Mouse (Mus musculus) intestine, embryonic 14.5 days (tissue): ENCODE data around the gene Prr36. TPM values are rescaled to one million over a fixed set of nuclear protein-coding genes. Genes with fewer than 3 reads are reported as not detected.

ENCODE experiments used
- ATAC-seq: fragments of 200-750 bp; cut with Nextera tagmentation; replicated peaks from 2 replicates; pipeline ENCODE4 v1.8.0; 2017; ENCODE audit warnings: low read depth, moderate number of reproducible peaks, moderate TSS enrichment, moderate library complexity; ENCODE audit not compliant: low FRiP score, low TSS enrichment
- DNase-seq: peaks from one replicate; pipeline ENCODE4 v3.0.0-alpha.2; 2018; ENCODE audit warnings: low spot score
- H3K27ac ChIP-seq: fragments of 300-500 bp; sonication (generic); 2 replicates; pipeline ENCODE4 v1.5.1; 2014; ENCODE audit warnings: low read depth, mild to moderate bottlenecking, control low read depth
- H3K27me3 ChIP-seq: fragments of 300-500 bp; sonication (generic); replicated peaks from 2 replicates; pipeline ENCODE4 v1.6.1; 2014; ENCODE audit warnings: low read length, control low read depth; ENCODE audit not compliant: control insufficient read depth, insufficient read depth
- H3K36me3 ChIP-seq: fragments of 300-500 bp; sonication (generic); 2 replicates; pipeline ENCODE4 v1.6.1; 2014; ENCODE audit warnings: low read length, control low read depth; ENCODE audit not compliant: control insufficient read depth, insufficient read depth
- H3K4me1 ChIP-seq: fragments of 300-500 bp; sonication (generic); replicated peaks from 2 replicates; pipeline ENCODE4 v1.6.1; 2014; ENCODE audit warnings: low read length, control low read depth, mixed read lengths; ENCODE audit not compliant: control insufficient read depth, insufficient read depth
- H3K4me2 ChIP-seq: fragments of 300-500 bp; sonication (generic); 2 replicates; pipeline ENCODE4 v1.6.1; 2014; ENCODE audit warnings: low read length
- H3K4me3 ChIP-seq: fragments of 300-500 bp; sonication (generic); 2 replicates; pipeline ENCODE4 v1.5.1; 2014; ENCODE audit warnings: low read depth, low read length, control low read depth, mixed read lengths
- H3K9ac ChIP-seq: fragments of 300-500 bp; sonication (generic); 2 replicates; pipeline ENCODE4 v1.6.1; 2014; ENCODE audit warnings: mild to moderate bottlenecking, low read length
- H3K9me3 ChIP-seq: fragments of 300-500 bp; sonication (generic); 2 replicates; pipeline ENCODE4 v1.6.1; 2016; ENCODE audit warnings: low read length, control low read depth; ENCODE audit not compliant: control insufficient read depth
- WGBS: fragments of 180-500 bp; shearing (Covaris S2); extraction: QIAGEN DNeasy Blood & Tissue Kit; methylation state at CpG from one replicate; pipeline ENCODE4 v1.1.7; 2014; 5-methylcytosine and 5-hydroxymethylcytosine counted together
- polyA plus RNA-seq: library from polyadenylated mRNA; unstranded; fragments of >200 nt; fragmentation: Nextera tagmentation; extraction: Ambion mirVana; gene quantifications from 2 replicates; pipeline ENCODE4 v1.2.1, GENCODE M21; 2014

Gene Prr36
- polyA plus RNA-seq, 1 experiment from 2014 or later: 5.4 TPM

DNA sequence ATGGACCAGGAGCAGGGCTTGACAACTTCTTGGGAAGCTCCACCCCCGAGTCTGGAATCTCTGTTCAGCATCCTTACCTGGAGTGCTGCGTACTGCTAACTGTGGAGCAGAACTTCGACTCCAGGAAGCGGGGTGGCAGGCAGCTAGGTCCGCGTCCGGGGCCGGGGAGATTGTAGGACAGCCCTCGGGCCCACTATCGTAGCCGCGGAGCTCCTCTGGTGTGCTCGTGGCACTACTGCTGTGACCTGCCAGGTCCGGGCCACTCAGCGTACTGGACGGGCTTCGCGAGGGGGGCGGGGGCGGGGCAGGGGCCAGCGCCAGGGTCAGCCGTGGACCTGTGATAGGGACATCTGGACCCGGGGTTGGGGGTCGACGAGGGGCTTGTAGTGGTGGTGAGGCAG, 4.5 kb downstream of the Prr36 start:
- peak overlapping the region; percentile 41; the same call in 1 of the 2 replicates for H3K9ac ChIP-seq
- peak overlapping the region; percentile 88 for H3K4me2 ChIP-seq
- peaks cover 10% of the 10 kb centered on the region; the same call in 1 of the 2 replicates for H3K4me1 ChIP-seq
- H3K9me3 ChIP-seq: no peaks in the 10 kb centered on the region
- H3K27me3 ChIP-seq: peaks cover 31% of the 10 kb centered on the region
- 2% methylated on average over 25 of the region's 25 CpGs for WGBS
- 0 out of 2 replicates have a peak overlapping the region, but pooled peaks have one; percentile 65 for H3K27ac ChIP-seq
- 0 out of 2 replicates have a peak, but pooled peaks cover 6% of the 10 kb centered on the region for H3K36me3 ChIP-seq
- peak overlapping the region; percentile 41 for H3K4me3 ChIP-seq
- no peak for DNase-seq
- ATAC-seq: peak; percentile 9

DNA sequence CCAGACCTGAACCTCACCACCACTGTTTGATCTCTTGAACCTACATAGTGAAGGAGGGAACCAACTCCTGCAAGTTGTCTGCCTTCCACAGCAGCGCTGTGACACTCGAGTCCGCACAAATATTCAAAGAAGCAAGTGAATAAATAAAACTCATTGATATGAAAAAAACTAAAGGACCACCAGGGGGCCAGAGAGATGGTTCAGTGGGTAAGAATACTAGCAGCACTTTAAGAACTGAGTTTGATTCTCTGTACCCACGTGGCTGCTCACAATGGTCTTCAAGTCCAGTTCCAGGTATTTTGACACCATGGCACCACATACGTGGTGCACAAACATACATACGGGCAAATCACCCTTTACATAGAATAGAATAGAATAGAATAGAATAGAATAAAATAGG, 6.2 kb downstream of the Prr36 start:
- DNase-seq (no peak), ATAC-seq (no peak)
- WGBS: 79% methylated on average over 6 of the region's 6 CpGs
- Histone ChIP-seq H3K27ac (no peak overlapping the region), H3K36me3 (0 out of 2 replicates have a peak, but pooled peaks cover 6% of the 10 kb centered on the region), H3K9me3 (no peaks in the 10 kb centered on the region), H3K27me3 (peaks cover 18% of the 10 kb centered on the region), H3K9ac (no peak overlapping the region), H3K4me2 (no peak overlapping the region), H3K4me1 (peaks cover 19% of the 10 kb centered on the region), H3K4me3 (no peak overlapping the region)

DNA sequence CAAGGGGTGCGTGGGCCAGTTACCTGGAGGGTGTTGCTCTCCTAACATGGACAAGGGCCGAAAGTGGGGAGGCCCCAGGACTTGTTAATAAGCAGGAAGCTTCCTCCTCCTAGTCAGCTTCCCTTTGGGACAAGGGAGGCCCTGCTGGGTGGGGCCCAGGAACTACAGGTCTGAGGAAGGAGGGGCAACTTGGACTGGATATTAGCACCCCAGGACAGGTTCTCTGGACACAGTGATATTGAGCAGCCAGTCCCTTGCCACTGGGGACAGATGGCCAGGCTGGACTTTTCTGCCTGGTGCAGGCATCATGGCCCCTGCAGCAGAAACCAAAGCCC, 10.3 kb downstream of the Prr36 start:
- H3K9ac ChIP-seq: no peak overlapping the region
- 0 out of 2 replicates have a peak overlapping the region, but pooled peaks have one; percentile 7 for H3K4me2 ChIP-seq
- H3K27me3 ChIP-seq: peaks cover 23% of the 10 kb centered on the region
- H3K9me3 ChIP-seq: no peaks in the 10 kb centered on the region
- H3K27ac ChIP-seq: no peak overlapping the region
- ATAC-seq (0 out of 2 replicates have a peak, but pooled peaks have one; percentile 1), DNase-seq (no peak)
- H3K36me3 ChIP-seq: 0 out of 2 replicates have a peak, but pooled peaks cover 6% of the 10 kb centered on the region
- peaks cover 8% of the 10 kb centered on the region for H3K4me1 ChIP-seq
- no peak overlapping the region for H3K4me3 ChIP-seq
- WGBS: 64% methylated on average over 2 of the region's 2 CpGs

DNA sequence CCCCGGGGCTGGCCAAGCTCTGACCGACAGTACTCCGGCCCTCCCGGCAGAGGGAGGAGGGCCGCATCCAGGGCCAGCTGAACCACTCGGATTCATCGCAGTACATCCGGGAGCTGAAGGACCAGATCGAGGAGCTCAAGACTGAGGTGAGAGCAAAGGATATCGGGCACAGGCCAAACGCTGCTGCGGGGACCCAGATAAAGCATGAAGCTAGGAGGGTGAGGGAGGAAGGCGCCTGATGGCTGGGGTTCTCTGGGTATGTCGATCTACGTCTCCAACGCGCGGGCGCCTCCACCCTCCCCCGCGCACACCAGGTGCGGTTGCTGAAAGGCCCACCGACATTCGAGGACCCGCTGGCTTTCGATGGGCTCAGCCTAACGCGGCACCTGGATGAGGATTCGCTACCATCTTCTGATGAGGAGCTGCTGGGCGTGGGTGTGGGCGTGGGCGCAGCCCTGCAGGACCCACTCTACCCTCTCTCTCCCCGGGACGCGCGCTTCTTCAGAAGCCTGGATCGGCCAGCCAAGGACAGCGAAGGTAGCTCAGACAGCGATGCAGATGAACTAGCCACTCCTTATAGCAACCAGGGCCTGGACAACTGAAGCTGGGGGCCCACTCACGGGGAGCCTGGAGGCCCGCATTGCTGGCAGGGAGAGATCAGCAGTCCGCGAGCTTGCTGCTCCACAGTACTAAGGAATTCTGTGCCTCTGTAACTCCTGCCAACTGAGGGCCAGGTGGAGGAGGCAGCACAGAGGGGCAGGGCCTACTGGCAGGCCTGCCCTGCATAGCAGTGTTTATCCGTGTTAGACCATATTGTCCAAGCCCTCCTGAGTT, 10.9 kb downstream of the Prr36 start:
- peaks cover 8% of the 10 kb centered on the region for H3K4me1 ChIP-seq
- no peaks in the 10 kb centered on the region for H3K9me3 ChIP-seq
- 0 out of 2 replicates have a peak, but pooled peaks cover 6% of the 10 kb centered on the region for H3K36me3 ChIP-seq
- no peak overlapping the region; the same call in 1 of the 2 replicates for H3K9ac ChIP-seq
- WGBS: 17% methylated on average over 44 of the region's 44 CpGs
- no peak overlapping the region for H3K4me3 ChIP-seq
- no peak overlapping the region for H3K27ac ChIP-seq
- peak; percentile 70 for DNase-seq
- ATAC-seq: peak; percentile 25
- peaks cover 23% of the 10 kb centered on the region for H3K27me3 ChIP-seq
- peak overlapping the region; percentile 7; the same call in 1 of the 2 replicates for H3K4me2 ChIP-seq

DNA sequence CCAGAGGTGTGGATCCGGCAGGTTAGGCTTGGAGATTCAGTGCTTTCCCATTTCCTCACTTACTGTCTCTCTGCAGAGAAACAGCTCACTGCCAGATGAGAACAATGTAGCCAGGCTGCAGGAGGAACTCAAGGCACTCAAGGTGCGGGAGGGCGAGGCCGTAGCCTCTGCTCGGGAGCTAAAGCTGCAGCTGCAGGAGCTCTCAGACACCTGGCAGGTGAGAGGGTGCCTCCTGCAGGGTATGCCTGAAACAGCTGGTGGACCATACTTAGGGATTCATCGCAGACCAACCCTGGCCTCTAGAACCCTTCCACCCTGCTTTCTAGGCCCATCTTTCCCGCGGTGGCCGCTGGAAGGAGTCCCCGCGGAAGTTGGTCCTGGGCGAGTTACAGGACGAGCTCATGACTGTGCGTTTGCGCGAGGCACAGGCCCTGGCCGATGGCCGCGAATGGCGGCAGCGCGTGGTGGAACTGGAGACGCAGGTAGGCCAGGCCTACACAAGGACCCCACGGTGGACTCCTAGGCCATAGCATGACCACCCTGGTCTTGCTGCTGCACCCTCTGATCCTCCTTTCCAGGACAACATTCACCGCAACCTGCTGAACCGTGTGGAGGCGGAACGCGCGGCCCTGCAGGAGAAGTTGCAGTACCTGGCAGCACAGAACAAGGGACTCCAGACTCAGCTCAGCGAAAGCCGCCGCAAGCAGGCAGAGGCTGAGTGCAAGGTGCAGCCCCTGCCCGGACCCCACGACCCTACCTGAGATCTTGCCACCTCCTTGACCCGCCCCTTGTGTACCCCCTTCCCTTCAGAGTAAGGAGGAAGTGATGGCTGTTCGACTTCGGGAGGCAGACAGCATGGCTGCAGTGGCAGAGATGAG, 11.8 kb downstream of the Prr36 start:
- peak; percentile 65 for DNase-seq
- no peaks in the 10 kb centered on the region for H3K9me3 ChIP-seq
- WGBS: 33% methylated on average over 38 of the region's 38 CpGs
- no peak overlapping the region for H3K27ac ChIP-seq
- peak; percentile 24; the same call in 1 of the 2 replicates for ATAC-seq
- peaks cover 8% of the 10 kb centered on the region for H3K4me1 ChIP-seq
- no peak overlapping the region for H3K9ac ChIP-seq
- no peak overlapping the region for H3K4me3 ChIP-seq
- H3K4me2 ChIP-seq: 0 out of 2 replicates have a peak overlapping the region, but pooled peaks have one; percentile 7
- 0 out of 2 replicates have a peak, but pooled peaks cover 6% of the 10 kb centered on the region for H3K36me3 ChIP-seq
- H3K27me3 ChIP-seq: peaks cover 23% of the 10 kb centered on the region

DNA sequence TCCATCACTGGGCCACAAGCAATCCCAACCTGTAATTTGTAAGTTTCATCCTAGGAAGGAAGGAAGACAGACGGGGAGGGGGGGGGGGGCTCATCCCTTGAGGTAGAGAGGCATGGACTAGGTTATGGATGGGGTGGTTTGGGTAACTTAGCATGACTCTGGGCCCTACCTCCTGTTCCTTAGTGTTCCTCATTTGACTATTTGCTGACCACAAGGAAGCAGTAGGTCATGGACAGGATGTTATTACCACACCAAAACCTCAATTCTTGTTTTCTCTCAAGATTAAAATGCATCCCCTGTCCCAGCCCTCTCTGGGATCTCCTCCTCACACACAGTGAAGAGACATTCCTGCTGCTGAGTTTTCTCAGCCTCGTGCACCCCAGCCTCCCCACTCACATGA, 15.9 kb downstream of the Prr36 start:
- ATAC-seq: no peak
- Histone ChIP-seq H3K4me2 (no peak overlapping the region), H3K4me1 (peaks cover under 1% of the 10 kb centered on the region), H3K36me3 (0 out of 2 replicates have a peak, but pooled peaks cover under 1% of the 10 kb centered on the region), H3K27ac (no peak overlapping the region), H3K9me3 (no peaks in the 10 kb centered on the region), H3K4me3 (no peak overlapping the region), H3K9ac (no peak overlapping the region), H3K27me3 (peaks cover 23% of the 10 kb centered on the region)
- 73% methylated on average over 2 of the region's 2 CpGs for WGBS
- no peak for DNase-seq

DNA sequence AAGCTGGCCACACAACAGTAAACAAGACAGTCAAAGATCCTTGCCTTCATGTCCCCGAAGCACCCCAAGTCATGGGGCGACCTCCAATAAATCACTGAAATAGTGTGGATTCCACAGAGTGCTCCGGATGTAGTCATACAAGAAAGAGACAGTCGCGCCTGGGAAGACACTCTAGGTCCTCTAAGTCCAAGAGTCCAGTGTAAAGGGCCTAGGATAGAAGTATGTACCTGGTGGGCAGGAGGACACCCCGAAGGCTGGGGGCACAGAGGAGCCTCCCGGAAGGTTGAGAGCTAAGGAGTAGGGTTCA, 23.7 kb downstream of the Prr36 start:
- H3K9ac ChIP-seq: no peak overlapping the region
- no peak for DNase-seq
- no peak overlapping the region for H3K27ac ChIP-seq
- H3K36me3 ChIP-seq: peaks cover 8% of the 10 kb centered on the region; the same call in 1 of the 2 replicates
- WGBS: 45% methylated on average over 7 of the region's 7 CpGs
- ATAC-seq: no peak; the same call in 1 of the 2 replicates
- no peak overlapping the region for H3K4me3 ChIP-seq
- no peaks in the 10 kb centered on the region for H3K27me3 ChIP-seq
- peaks cover 4% of the 10 kb centered on the region; the same call in 1 of the 2 replicates for H3K4me1 ChIP-seq
- no peak overlapping the region; the same call in 1 of the 2 replicates for H3K4me2 ChIP-seq
- H3K9me3 ChIP-seq: no peaks in the 10 kb centered on the region
